Mouse (Mus musculus): ENCODE results near the gene Fn1.

Gene Fn1

DNA sequence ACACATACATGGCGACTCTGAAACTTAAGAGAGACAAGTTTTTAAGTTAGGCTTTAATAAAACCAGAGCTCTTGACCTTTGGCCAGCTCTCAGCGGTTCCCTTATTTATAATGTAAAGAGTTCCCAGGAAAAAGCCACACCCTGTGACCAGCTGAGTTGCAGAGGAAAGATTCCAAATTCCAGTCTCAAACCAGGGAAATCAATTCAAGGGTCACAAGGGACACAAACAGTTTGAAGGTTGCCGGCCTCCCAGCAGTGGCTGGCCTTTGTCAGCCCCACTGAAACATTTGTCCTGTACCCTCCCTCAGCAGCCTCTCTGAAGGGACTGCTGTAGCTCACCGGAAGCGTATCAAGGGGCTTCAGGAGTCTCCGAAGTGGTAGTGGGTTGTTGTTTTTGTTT, 2.3 kb downstream of the Fn1 start:
- in situ Hi-C loops (cut with MboI, MseI) = no loop called here

DNA sequence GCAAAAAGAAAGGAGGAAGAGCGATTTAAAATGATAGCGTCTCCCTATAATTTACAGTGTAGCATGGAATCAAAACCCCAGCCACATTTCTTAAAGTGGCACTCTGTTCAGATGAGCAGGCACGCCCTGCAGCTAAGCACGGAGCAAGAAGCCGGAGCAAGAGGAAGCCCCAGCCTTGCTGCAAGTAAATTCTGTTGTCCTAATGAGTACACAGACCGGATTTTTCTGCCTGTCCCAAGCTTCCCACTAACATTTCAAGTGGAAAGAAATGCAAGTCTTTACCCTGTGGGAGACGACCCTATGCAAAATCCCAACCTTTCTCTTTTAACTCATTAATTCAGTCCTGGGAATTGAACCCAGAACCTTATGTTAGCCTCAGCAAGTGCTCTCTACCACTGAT, 4.8 kb downstream of the Fn1 start:
- in situ Hi-C loops (cut with MboI, MseI) = no loop called here

DNA sequence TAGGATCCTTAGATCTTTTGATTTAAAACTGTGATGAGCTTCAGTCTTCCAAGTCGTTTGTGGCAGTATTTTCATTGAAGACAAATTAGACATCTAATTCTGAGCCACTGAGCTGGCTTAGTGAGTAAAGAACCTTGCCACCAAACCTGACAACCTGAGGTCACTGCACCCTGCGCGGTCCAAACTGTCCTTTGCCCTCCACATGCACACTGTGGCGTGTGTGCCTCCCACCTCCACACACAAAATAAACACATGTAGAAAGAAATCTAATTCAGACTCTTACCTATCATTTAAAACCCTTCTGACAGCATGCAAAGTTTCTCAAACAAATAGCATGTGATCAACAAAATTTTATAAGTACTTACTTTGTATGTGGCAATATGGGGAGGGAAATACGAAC, 6.2 kb downstream of the Fn1 start:
- in situ Hi-C loops (cut with MboI, MseI) = no loop called here

DNA sequence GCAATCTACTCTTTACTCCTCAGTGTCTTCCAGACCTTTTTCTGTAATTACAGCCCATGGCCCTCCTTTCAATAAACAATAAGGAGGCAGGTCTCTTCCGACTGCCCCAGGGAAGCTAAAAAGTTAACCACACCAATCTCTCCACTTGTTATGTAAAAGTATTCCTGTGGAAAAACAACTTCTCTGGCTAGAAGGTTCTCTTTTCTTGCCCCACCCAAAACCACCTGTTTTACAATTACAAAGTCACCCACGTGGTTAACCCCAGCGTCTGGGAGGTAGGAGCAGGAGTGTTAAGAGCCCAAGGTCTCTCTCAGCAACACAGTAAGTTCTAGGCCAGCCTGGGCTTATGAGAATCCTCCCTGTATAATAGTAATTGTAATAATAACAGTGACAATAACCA, 7.0 kb downstream of the Fn1 start:
- in situ Hi-C loops (cut with MboI, MseI) = no loop called here

DNA sequence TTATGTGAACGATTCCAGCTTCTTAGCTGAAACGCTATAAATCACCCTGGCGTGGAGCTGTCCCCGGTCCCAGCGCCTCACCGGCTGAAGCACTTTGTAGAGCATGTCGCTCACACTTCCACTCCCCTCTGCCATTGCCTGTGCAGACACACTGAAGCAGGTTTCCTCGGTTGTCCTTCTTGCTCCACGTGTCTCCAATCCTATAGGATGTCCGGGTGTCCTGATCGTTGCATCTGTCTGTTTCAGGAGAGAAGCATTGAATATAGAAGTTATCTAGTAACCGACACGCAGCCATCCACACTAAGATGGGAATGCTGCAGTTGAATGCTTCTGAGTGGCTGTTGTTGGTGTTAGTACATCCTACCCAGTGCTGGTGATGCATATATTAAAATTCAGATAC, 7.5 kb downstream of the Fn1 start:
- in situ Hi-C loops (cut with MboI, MseI) = no loop called here

DNA sequence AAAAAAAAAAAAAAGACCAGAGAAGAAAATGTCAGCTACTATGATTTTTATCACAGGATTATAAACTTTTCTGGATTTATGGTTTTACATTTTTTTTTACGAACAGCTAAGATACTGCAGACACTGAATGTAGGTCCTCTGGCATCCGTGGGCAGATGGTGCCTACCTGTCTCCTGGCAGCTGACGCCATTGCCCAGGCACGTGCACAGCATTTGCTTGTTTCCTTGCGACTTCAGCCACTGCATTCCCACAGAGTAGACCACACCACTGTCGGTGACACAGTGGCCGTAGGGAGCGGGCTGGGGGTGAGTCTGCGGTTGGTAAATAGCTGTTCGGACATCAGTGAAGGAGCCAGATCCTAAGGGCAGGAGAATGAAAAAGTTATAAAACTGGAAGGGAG, 10.2 kb downstream of the Fn1 start:
- in situ Hi-C loops (cut with MboI, MseI) = no loop called here

DNA sequence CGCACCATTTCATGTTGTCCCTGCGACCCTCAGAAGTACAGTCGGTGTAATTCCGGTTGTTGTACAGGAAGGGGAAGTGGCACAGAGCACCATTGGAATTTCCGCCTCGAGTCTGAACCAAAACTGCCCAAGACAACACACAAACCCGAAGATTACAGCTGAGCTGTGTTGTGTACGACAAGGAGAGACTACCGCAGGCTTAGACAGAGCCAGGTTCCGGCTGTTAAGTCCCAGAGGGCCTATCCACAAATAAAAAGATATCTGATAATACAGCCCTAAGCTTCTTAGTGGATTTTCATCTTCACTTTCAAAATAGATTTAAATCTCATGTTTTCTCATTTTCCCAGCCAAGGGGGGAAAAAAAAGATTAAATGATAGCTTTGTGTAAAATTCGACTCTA, 11.8 kb downstream of the Fn1 start:
- in situ Hi-C loops (cut with MboI, MseI) = no loop called here

DNA sequence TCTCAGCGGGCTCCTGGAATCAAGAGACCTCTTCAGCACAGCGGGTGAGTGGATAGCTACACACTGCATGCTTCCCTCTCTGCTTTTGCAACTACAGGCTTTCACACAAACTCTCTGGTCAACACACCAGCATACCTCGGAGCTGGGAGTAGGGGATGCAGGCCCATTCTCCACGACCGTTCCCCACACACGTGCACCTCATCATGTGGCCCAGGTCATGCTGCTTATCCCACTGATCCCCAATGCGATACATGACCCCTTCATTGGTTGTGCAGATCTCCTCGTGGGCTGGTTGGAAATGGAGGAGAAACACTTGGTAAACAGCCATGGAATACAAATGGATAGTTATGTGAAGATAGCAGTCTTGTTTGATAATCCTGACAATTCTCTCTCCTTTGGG, 12.8 kb downstream of the Fn1 start:
- in situ Hi-C loops (cut with MboI, MseI) = no loop called here

DNA sequence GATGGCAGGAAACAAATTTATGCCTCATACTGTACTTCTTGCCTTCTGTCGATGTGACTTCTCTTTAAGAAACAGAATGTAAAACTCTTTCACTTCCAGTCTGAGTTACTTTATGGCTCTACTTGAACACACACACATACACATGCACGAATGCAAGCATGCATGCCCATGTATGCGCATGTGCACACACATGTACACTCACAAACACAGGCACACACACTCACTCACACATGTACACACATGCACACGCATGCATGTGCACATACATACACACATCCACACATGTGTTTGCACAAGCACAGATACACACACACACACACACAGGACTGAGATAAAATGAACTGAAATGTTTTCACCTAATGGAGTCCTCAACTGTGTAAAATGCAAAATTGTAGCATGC, 16.3 kb downstream of the Fn1 start:
- in situ Hi-C loops (cut with MboI, MseI) = no loop called here

DNA sequence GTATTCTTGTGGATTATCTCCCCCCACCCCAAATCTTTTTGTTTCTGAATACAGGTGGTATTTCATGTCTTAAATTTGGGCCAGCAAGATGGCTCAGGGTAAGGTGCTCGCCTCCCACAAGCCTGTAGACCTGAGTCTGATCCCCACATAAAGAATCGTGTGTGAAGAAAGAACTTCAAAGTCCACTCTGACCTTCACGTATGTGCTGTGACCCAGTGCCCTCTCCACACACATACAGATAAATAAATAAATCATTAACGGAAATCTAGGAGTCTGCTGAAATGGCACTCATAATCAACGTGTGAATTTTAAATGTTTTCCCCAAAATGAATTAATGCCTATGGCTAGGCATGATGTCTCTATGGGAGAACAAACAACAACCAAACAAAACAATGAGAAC, 16.9 kb downstream of the Fn1 start:
- in situ Hi-C loops (cut with MboI, MseI) = no loop called here

DNA sequence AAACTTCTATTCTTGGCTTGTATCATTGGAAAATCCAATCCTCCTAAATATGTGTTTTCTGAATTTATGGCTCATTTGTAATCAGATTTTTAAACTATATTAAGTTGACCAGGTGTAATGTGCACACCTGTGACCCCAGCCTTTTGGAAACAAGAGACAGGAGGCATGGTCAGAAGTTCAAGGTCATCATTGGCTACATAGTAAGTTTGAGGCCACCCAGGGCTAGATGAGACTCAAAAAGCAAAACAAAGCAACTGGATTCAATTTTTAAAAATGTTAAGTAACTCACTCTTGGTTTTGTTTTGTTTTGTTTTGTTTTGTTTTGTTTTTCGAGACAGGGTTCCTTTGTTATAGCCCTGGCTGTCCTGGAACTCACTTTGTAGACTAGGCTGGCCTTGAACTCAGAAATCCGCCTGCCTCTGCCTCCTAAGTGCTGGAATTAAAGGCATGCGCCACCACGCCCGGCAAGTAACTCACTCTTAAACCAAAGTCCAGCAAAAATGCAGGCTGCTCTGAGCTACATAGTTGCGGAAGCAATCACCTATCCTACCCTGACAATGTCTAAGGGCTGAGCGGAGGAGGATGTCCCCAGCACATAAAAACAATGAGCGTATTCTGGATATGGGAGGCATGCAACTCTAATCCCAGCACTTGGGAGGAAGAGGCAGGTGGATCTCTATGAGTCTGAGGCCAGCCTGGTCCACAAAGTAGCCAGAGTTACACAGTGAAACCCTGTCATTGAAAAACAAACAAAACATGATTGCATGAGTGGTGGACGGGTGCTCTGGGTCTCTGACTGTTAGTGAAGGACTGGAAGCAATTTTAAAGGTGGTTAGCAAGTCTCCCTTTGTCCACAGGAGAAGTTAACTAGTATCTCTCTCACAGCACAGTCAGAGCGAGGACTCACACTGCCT, 17.6 kb downstream of the Fn1 start:
- in situ Hi-C loops (cut with MboI, MseI) = no loop called here

DNA sequence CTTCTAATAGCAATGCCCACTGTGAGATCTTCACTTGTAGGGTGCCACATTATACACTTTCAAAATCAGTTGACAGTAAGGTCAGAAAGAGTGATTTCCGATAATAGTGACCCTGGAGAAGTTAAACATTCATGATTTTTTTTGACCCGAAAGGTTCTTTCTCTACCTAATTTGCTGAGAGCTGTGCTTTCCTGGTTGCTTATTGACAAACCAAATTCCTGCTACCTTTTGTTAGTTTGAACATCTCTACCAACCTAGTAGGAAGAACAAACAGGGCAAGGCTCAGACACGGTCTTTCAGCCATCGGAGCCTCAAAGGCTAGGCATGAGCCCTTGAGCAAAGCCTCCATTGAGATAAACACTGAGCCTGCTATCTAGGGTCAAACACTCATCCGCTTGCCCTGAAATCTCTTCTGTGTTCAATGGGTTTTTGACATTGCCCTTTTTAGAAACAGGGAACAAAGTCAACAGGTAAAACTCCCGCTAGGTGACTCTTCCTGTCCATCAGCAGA, 18.5 kb downstream of the Fn1 start:
- in situ Hi-C loops (cut with MboI, MseI) = no loop called here

DNA sequence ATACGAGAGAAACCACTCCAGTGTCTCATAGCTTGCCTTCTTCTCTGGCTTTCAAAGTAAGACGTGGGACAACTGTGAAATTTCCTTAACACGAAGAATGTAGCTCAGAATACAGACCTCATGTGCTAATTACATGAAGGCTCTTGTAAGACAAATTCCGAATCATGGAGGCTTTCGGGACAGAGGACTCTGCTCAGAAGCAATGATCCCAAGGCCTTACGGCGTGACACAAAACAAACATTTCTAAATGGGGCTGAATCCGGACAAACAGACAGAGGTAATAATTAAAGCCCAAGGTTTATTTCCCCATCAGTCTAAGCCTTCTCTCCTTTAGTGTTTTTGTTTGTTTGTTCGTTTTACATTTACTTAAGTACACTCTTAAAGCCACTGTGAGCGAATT, 20.6 kb downstream of the Fn1 start:
- in situ Hi-C loops (cut with MboI, MseI) = no loop called here

DNA sequence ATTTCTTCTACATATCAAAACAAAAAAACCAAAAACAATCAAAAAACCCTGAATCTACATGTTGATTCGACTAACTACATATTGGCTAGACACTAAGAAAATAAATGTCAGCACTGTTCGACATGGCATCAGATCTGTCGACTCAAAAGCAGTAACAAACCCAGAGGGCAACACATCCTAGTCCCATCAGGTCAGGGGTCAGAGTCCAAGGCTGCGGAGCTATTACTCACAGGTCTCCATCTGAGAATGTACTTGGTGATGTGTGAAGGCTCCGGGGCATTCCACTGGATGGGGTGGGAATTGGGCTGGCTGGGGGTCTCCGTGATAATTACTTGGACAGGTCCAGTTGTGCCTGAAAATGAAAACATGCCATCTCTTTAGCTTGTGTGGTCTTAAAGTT, 21.2 kb downstream of the Fn1 start:
- in situ Hi-C loops (cut with MboI, MseI) = no loop called here

DNA sequence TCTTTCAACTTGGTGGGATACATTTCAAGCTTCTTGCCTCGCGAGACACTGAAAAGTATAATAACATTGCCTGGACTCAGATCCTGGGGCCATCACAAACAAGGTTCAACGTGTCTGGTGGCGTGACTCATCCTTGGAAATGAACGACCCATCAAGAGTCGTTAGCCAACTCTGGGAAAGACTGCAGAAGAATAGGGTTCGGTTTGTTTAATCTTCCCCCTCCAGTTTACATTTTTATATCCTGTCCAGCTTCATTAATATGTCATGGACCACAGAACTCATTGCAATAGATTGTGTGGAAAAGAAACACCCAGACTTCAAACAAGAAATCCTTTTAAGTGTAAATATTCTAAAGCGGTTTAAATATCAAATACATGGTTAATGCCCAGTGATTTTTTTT, 22.8 kb downstream of the Fn1 start:
- in situ Hi-C loops (cut with MboI, MseI) = no loop called here

DNA sequence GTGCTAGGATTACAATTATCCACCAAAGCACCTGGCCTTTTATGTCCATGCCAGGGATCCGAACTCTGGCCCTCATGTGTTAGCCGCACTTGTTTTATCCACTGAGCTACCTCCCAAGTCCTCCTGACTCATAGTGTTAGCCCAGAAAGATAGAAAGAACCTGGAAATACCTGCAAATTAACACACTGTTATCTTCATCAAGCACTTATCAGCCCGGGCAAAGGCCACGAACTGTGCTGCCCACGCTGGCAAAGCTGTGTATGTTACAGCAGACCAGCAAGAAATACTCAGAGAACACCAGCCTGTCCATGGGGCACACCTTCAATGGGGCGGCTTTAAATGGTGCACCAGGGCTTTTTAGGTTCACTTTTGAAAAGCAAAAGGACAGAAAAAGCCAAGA, 29.4 kb downstream of the Fn1 start:
- in situ Hi-C loops (cut with MboI, MseI) = no loop called here

DNA sequence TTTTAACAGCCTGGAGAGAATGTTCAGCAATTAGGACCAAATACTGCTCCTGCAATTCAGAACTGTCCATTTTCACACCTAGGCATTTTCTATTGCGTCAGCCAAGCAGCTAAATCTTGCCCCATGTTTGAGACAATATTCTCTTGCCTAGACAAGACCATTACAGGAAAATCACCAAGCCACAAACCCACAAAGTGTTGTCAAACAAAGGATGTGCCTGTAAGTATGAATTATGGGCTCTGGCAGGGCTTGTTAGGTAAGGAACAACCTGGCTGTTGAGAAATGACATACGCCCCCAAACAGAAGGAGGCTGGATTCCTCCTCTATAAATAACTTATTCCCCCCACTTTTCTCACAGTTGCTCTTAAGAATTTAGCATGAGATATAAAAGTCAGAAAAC, 31.5 kb downstream of the Fn1 start:
- in situ Hi-C loops (cut with MboI, MseI) = no loop called here

DNA sequence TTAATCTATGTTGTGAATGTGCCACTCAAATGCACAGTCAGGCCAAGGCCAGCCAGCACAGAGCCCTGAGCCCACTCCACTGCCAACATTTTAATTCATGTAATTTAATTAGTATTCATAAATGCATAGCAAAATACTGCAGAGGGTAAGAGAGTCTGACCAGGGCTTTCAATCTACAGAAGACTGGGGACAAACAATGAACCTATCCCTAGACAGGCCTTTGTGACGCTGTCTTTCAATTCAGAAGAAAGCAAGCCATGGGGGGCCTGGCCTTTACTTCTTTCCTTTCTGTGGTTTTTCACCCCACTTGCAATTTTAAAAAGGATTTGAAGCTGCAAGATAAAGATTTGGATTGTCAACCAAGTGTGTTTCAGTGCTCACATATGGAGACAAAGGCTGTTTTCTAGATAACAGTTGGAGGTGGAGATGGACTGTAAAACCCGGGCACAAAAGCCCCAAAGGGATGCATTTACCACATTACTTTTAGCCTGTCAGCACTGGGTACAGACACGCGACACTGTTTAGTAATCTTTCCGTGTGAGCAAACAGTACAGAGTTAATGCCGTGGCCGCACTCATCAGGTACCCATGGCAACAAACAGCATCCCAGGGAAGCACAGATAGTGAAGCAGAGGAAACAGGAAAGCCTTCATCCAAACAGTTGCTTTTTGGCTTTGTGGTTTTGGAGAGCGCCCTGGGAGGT, 38.3 kb downstream of the Fn1 start:
- in situ Hi-C loops (cut with MboI, MseI) = no loop called here

DNA sequence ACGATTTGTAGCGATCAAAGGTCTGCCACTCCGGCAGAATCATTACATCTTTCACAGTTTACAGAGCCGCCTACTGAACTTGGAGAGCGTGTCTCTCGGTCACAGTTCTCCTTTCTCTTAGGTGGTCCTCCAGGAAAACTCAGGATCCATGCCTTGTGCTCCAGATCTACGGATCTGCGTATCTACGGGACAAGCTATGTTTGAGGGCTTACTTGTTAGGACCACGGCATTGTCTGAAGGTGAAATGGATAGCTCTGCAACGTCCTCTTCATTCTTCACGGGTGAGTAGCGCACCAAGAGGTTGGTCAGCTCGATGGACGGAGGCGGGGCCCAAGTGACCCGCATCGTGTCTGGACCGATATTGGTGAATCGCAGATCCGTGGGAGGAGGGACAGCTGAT, 40.7 kb downstream of the Fn1 start:
- in situ Hi-C loops (cut with MboI, MseI) = no loop called here

DNA sequence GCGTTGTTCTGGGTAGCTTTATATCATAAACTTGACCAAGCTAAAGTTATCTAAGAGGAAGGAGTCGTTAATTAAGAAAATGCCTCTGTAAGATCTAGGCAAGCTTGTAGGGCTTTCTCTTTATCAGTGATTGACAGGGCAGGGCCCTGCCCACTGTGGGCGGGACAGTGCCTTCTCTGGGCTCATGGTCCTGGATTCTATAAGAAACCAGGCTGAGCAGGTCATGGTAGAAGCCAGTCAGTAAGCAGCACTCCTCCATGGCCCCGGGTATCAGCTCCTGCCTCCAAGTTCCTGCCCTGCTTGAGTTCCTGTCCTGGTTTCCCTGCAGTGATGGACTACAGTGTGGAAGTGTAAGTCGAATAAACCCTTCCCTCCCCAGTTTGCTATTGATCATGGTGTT, 43.1 kb downstream of the Fn1 start:
- in situ Hi-C loops (cut with MboI, MseI) = no loop called here

DNA sequence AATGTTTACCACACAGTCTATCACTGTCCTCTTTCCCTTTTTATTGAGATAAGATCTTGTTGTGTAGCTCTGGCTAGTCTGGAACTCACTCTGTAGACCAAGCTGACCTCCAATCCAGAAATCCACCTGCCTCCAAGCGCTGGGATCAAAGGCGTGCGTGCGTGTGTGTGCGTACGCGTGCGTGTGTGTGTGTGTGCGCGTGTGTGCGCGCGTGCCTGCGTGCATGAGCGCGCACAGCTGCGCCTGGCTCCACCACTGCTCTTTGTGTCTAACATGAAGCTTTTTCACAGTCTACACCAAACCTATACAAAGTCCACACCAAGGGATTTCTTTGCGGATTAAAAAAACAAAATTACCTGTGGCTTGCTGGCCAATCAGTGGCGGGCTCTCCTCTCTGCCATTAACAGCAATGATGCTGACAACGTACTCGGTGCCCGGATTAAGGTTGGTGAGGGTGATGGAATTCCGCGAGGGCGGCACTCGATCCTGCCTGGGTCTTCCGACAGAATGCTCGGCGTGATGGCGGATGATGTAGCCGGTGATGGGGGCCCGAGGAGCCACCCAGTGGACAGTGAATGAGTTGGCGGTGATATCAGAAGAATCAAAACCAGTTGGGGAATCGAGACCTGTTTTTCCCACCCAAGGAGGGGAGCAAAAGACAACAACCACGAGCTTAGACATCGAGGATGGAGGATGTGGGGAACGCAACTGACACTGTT, 43.8 kb downstream of the Fn1 start:
- in situ Hi-C loops (cut with MboI, MseI) = no loop called here

DNA sequence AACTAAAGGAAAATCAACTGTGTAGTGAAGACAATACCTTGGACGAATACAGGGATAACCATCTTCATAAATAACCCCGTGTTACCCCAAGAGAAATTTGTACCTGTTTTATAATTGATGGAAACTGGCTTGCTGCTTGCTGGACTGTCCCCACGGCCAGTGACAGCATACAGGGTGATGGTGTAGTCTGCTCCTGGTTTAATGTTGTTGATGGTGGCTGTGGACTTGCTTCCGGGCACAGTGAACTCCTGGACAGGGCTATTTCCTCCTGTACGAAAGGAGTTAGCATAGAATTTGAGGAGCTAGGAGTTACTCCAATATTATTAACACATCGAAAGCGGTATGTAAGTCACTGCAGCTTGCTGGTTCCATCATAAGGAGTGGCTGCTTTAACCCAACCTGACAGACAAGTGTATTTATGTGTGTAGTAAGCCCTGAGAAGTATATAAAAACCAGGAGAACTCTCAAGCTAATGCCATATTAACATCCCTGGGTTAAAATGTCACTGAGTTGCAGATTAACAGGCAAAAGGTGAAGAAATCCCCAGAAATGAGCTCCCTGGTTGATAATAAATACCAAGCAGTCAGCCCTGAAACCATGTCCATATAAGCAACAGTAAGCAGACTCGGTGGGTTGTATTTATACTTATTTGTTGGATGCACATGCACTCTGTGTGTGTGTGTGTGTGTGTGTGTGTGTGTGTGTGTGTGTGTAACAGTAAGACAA, 46.2 kb downstream of the Fn1 start:
- in situ Hi-C loops (cut with MboI, MseI) = no loop called here
